17 mouse cellular contexts compared by ENCODE assay signal in the genomic region with DNA sequence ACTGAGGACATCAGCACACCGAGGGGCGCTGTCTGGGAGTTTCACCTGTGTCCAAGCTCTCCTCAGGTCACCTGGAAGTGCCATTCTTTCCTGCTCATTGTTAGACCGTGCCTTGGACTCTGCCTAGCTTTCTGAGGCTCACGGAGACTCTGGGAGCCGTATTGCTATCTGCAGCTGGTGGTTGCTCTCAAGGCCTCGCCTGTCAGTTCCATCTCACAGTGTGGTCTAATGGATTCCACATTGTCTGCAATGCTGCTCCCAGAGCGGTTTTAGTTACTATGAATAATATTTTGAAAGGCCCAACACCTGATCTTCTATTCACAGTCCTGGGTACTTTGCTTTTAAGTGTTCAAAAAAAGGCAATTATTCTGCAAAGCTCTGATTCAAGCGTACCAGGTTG.
DNase-seq lines count a peak whose midpoint lies in the region; ATAC-seq and TF ChIP-seq lines count a peak whose summit lies in the region.
"Had no signal": no experiment of that assay in that cellular context is flagged by ENCODE, and none has a peak within 500 bp of the region (broad histone marks: within the 10 kb centered on the region; RNA-seq: fewer than 3 reads in every experiment).

No protein-coding gene starts in this region.

- TF ChIP-seq CTCF in brain, embryonic 14.5 days (IDR thresholded peaks at IDR 0.05; ENCODE audit: borderline replicate concordance, extremely low read depth, insufficient read depth, insufficient read length): no peak

- H3K27ac ChIP-seq in limb, embryonic 13.5 days: no peak overlapping the region
- no peak overlapping the region for H3K27ac ChIP-seq in limb, embryonic 10.5 days
- H3K27ac ChIP-seq: liver, embryonic 12.5 days; midbrain, embryonic 12.5 days; neural tube, embryonic 13.5 days had no signal

- no peak overlapping the region for H3K9ac ChIP-seq in limb, embryonic 13.5 days
- H3K9ac ChIP-seq: liver, embryonic 12.5 days; midbrain, embryonic 12.5 days; neural tube, embryonic 13.5 days had no signal

- WGBS in limb, embryonic 13.5 days: 60% methylated on average over 8 of the region's 8 CpGs
- 75% methylated on average over 8 of the region's 8 CpGs for WGBS in limb, embryonic 10.5 days

- no peaks in the 10 kb centered on the region for H3K27me3 ChIP-seq in limb, embryonic 13.5 days
- no peaks in the 10 kb centered on the region for H3K27me3 ChIP-seq in limb, embryonic 10.5 days (ENCODE audit: low read depth, poor library complexity, severe bottlenecking)
- H3K27me3 ChIP-seq: liver, embryonic 12.5 days; midbrain, embryonic 12.5 days; neural tube, embryonic 13.5 days had no signal

- H3K9me3 ChIP-seq in limb, embryonic 13.5 days: no peaks in the 10 kb centered on the region
- no peaks in the 10 kb centered on the region for H3K9me3 ChIP-seq in limb, embryonic 10.5 days (replicated peaks)
- H3K9me3 ChIP-seq: liver, embryonic 12.5 days; midbrain, embryonic 12.5 days; neural tube, embryonic 13.5 days had no signal

- peak; percentile 72; the same call in 1 of the 2 replicates for ATAC-seq in limb, embryonic 13.5 days (ENCODE audit: low FRiP score, low read depth)
- ATAC-seq: inflammation-experienced regulatory T-cells, adult 6 months; liver, embryonic 12.5 days; Patski had no signal

- H3K36me3 ChIP-seq in limb, embryonic 13.5 days: no peaks in the 10 kb centered on the region
- no peaks in the 10 kb centered on the region for H3K36me3 ChIP-seq in limb, embryonic 10.5 days
- H3K36me3 ChIP-seq: liver, embryonic 12.5 days; midbrain, embryonic 12.5 days; neural tube, embryonic 13.5 days had no signal

- no peak for TF ChIP-seq POLR2A in brain, embryonic 14.5 days (IDR thresholded peaks at IDR 0.05; ENCODE audit: borderline replicate concordance, extremely low read depth, insufficient read depth, insufficient read length, poor library complexity, severe bottlenecking)

- H3K4me3 ChIP-seq in limb, embryonic 13.5 days: no peak overlapping the region
- no peak overlapping the region for H3K4me3 ChIP-seq in limb, embryonic 10.5 days
- H3K4me3 ChIP-seq: erythroblast, embryonic 14.5 days; liver, embryonic 12.5 days; midbrain, embryonic 12.5 days; neural tube, embryonic 13.5 days had no signal

- peaks cover 17% of the 10 kb centered on the region for H3K4me1 ChIP-seq in limb, embryonic 13.5 days
- no peaks in the 10 kb centered on the region for H3K4me1 ChIP-seq in limb, embryonic 10.5 days
- H3K4me1 ChIP-seq: liver, embryonic 12.5 days; midbrain, embryonic 12.5 days; neural tube, embryonic 13.5 days had no signal

- DNase-seq in adrenal gland, adult 8-10 months: peak; percentile 3
- DNase-seq in adrenal gland, postnatal 14 days: no peak
- no peak for DNase-seq in limb, embryonic 10.5 days (ENCODE audit: low spot score)
- peak; percentile 23 for DNase-seq in brain, embryonic 14.5 days (ENCODE audit: low read depth)
- peak; percentile 49 for DNase-seq in fibroblast of lung, adult 2 months (ENCODE audit: low read depth)
- DNase-seq in adipocyte (ENCODE audit: low spot score): no peak
- DNase-seq in cerebellum, adult 9-11 months: no peak
- DNase-seq: cerebellum, postnatal 14 days; layer of hippocampus, adult 9-11 months; thymus, postnatal 36 days had no signal

- no peak overlapping the region for H3K4me2 ChIP-seq in limb, embryonic 13.5 days (replicated peaks)
- H3K4me2 ChIP-seq: liver, embryonic 12.5 days; midbrain, embryonic 12.5 days; neural tube, embryonic 13.5 days had no signal

Comparison
In these comparisons a context has a peak if more than half of its experiments do, and no peak if none do; other contexts are left out.
1. DNase-seq: peak in adrenal gland, adult 8-10 months (single experiment), brain, embryonic 14.5 days (single experiment) and fibroblast of lung, adult 2 months (single experiment); none in adrenal gland, postnatal 14 days (single experiment), limb, embryonic 10.5 days (single experiment), adipocyte (single experiment) and cerebellum, adult 9-11 months (single experiment).